Mouse (Mus musculus): Measurements from ENCODE around the gene Mmp9. TPM values are rescaled to one million over a fixed set of nuclear protein-coding genes. Genes with fewer than 3 reads are reported as not detected.

Gene Mmp9
- total RNA-seq (2023): 1,000 to 10,000 TPM; 1,995 to 2,087 TPM

GRCm38 (mm10) chr2:164940140-164940830 is at the start of gene Mmp9:
Mmp9 (plus strand) TSS chr2:164940780.

DNA sequence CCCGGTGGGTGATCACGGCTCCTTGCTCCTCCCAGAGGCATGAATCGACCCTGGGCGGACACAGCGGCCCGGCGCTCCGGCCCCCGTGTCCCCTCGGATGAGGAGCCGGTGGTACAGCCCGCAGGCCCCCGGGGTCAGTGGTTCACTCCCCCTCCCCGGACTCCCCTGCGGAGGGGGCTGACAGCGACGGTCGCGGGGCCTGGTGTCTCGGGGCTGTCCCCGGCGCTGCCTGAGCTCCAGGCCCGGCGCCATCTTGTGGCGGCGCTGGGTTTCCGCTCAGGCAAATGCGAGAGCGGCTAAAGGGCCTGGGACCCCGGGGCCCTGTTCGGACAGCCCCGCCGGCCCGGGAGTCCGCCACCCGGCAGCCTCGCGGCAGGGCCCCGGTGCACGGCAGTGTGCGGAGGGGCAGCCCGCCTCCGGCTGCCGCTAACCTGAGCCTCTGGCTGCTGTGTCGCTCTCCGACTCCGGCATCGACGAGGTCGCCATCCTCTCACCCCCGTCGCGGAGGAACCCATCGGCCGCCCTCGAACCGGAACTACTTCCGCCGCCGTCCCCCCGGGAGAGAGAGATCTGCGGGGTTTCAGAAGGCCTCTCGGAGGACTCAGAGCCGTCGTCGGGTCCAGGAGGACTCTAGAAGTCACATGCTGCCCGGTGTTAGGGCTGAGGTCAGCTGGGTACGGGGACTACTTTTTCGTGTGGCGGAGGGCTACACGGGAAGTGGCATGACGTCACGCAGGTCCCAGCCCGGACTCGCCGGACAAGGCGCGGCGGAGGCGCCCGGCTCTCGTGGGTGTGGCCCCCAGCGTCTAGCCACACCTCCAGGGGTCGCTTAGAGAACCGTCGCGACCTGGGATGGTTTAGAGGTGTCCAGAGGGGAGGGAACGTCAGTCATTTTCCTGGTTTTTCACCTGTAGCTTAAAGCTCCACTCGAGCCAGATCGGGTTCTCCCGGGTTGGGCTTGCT is 29.2 kb upstream of the Mmp9 start, which contains the start of gene Zfp335:
Gene Zfp335, minus strand, starts transcription at position 672 of the 963 bp plus-strand sequence.

GRCm38 (mm10) chr2:164960716-164961441 is 20.3 kb downstream of the Mmp9 start, which contains the start of gene Slc12a5:
Slc12a5 (plus strand) TSS chr2:164960802.

Other genes with a start within 250 kb of the Mmp9 start
- not detected for gene Spint4, start 242.3 kb upstream of the Mmp9 start, total RNA-seq (2023)
- not detected for gene Spint5, start 225.5 kb upstream of the Mmp9 start, total RNA-seq (2023)
- gene Wfdc3, start 194.8 kb upstream of the Mmp9 start, total RNA-seq (2023): not detected
- 10 to 100 TPM; 32.0 to 40.8 TPM for gene Dnttip1, start 194.8 kb upstream of the Mmp9 start, total RNA-seq (2023)
- 100 to 1,000 TPM; 109 to 112 TPM for gene Ube2c, start 170.9 kb upstream of the Mmp9 start, total RNA-seq (2023)
- gene Tnnc2, start 160.8 kb upstream of the Mmp9 start, total RNA-seq (2023): not detected
- 1 to 10 TPM; 2.9 to 3.7 TPM for gene Snx21, start 155.0 kb upstream of the Mmp9 start, total RNA-seq (2023)
- gene Acot8, start 135.9 kb upstream of the Mmp9 start, total RNA-seq (2023): 10 to 100 TPM; 47.9 to 53.1 TPM
- 1 to 10 TPM; 3.1 to 3.2 TPM for gene Zswim3, start 135.7 kb upstream of the Mmp9 start, total RNA-seq (2023)
- gene Zswim1, start 118.1 kb upstream of the Mmp9 start, total RNA-seq (2023): 1 to 10 TPM; 3.2 to 5.0 TPM
- not detected for gene Spata25, start 112.2 kb upstream of the Mmp9 start, total RNA-seq (2023)
- 100 to 1,000 TPM; 141 to 211 TPM for gene Ctsa, start 107.9 kb upstream of the Mmp9 start, total RNA-seq (2023)
- gene Neurl2, start 107.3 kb upstream of the Mmp9 start, total RNA-seq (2023): 1 to 10 TPM; 1.7 to 3.7 TPM
- gene Pltp, start 83.1 kb upstream of the Mmp9 start, total RNA-seq (2023): 1 to 10 TPM; 5.4 to 5.7 TPM
- 10 to 100 TPM; 55.4 to 63.3 TPM for gene Pcif1, start 61.5 kb upstream of the Mmp9 start, total RNA-seq (2023)
- 10 to 100 TPM; 31.0 TPM for gene Zfp335, start 29.0 kb upstream of the Mmp9 start, total RNA-seq (2023)
- gene Slc12a5, start 20.0 kb downstream of the Mmp9 start, total RNA-seq (2023): 1 to 10 TPM; 5.8 to 7.0 TPM
- gene Ncoa5, start 94.1 kb downstream of the Mmp9 start, total RNA-seq (2023): 10 to 100 TPM; 17.1 to 22.2 TPM
- 1 to 10 TPM; 5.8 to 8.5 TPM for gene Cd40, start 114.8 kb downstream of the Mmp9 start, total RNA-seq (2023)
- gene 1700025C18Rik, start 150.0 kb downstream of the Mmp9 start, total RNA-seq (2023): not detected

All from neutrophil, adult 59 days (primary cell).